Mouse (Mus musculus): ENCODE measurements around the gene Rpl36a. TPM values are rescaled to one million over a fixed set of nuclear protein-coding genes. Genes with fewer than 3 reads are reported as not detected.

Gene Rpl36a
- polyA plus RNA-seq, 1 experiment from 2014 or later: 228 TPM

DNA sequence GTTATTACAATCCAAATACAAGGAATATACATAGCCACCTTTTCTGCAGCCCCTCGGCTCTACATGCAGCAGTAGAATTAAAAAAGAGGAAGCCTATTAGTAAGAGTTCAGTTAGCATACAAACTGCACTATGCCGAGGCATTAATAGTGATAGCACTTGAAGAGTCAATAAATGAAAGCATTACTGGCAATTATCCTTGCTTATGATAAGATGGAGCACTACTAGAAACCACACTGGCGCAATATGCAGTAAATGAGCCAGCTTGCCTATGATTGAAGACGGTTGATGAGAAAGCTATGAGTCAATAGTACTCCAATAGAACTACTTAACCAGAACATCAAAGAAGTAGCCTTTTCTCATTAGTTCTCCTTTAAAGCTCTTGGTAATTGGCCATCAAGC is 7.6 kb upstream of the Rpl36a start:
- no peaks in the 10 kb centered on the region for H3K36me3 ChIP-seq
- no peaks in the 10 kb centered on the region for H3K9me3 ChIP-seq
- H3K4me3 ChIP-seq: no peak overlapping the region
- H3K4me2 ChIP-seq: no peak overlapping the region
- H3K27me3 ChIP-seq: no peaks in the 10 kb centered on the region; the same call in 1 of the 2 replicates
- no peaks in the 10 kb centered on the region for H3K4me1 ChIP-seq (replicated peaks)
- ATAC-seq (ENCODE audit: low read depth): no peak
- no peak overlapping the region for H3K27ac ChIP-seq (replicated peaks)
- H3K9ac ChIP-seq: no peak overlapping the region
- WGBS: 82% methylated on average over 4 of the region's 4 CpGs

DNA sequence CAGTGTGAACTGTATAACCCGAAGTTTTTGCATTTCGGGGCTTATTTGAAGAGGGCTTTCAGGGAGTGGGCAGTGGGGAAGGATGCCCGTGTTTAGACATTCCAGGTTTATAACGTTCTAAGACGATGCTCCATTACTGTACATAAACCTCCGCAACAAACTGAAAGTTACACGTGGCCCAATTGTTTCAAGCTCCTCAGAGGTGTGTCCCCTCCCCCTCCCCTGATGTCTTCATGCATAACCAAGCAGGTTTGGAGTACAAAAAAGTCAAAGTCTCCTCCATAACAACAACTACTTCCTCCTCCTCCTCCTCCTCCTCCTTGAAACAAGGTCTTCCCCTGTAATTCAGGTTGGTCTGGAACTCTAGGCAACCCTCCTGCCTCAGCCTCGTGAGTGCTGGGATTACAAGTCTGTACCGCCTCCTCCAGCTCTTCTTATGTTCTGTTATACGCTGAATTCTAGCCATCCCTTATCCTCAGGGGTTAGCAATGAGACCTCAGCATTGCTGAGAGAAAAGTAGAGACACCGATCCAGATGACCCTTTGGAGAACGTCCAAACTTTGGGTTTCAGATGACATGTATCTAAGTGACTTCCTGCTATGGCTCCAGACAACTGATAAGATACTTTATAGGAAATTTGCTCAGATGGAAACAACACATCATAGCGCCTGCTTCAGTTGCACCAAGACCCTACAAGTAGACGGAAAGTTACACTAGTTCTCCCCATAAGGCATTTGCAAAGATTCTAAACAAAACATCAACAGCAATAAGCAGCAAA is 4.7 kb upstream of the Rpl36a start:
- ATAC-seq (ENCODE audit: low read depth): no peak
- Histone ChIP-seq H3K27ac (replicated peaks) (no peak overlapping the region), H3K4me1 (replicated peaks) (peaks cover 7% of the 10 kb centered on the region; the same call in 1 of the 2 replicates), H3K4me2 (no peak overlapping the region), H3K9me3 (no peaks in the 10 kb centered on the region), H3K36me3 (no peaks in the 10 kb centered on the region), H3K27me3 (no peaks in the 10 kb centered on the region), H3K4me3 (no peak overlapping the region), H3K9ac (no peak overlapping the region)
- WGBS: 84% methylated on average over 14 of the region's 14 CpGs

DNA sequence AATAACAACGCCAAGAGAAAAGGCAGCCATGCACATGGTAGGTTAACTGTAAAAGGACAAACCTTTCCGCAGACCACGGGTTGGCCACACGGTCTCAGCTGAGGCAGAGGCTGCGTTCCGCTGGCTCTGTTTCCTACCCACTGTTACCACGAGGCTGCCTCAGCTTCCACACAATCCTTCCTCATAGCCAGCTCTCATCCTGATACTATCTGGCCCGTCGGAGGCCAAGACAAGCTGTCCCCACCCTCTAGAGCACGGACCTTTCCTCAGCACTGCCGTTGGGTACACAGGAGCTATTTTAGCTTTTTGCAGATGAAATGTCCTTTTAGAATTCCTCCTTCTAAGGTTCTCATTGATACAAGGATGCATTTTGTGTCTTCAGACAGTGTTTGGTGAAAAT is 3.2 kb upstream of the Rpl36a start:
- Histone ChIP-seq H3K4me3 (no peak overlapping the region), H3K4me2 (no peak overlapping the region), H3K4me1 (replicated peaks) (peaks cover 16% of the 10 kb centered on the region), H3K27ac (replicated peaks) (no peak overlapping the region), H3K9me3 (no peaks in the 10 kb centered on the region), H3K27me3 (no peaks in the 10 kb centered on the region), H3K36me3 (no peaks in the 10 kb centered on the region), H3K9ac (no peak overlapping the region)
- no peak for ATAC-seq (ENCODE audit: low read depth)
- WGBS: 88% methylated on average over 11 of the region's 11 CpGs

DNA sequence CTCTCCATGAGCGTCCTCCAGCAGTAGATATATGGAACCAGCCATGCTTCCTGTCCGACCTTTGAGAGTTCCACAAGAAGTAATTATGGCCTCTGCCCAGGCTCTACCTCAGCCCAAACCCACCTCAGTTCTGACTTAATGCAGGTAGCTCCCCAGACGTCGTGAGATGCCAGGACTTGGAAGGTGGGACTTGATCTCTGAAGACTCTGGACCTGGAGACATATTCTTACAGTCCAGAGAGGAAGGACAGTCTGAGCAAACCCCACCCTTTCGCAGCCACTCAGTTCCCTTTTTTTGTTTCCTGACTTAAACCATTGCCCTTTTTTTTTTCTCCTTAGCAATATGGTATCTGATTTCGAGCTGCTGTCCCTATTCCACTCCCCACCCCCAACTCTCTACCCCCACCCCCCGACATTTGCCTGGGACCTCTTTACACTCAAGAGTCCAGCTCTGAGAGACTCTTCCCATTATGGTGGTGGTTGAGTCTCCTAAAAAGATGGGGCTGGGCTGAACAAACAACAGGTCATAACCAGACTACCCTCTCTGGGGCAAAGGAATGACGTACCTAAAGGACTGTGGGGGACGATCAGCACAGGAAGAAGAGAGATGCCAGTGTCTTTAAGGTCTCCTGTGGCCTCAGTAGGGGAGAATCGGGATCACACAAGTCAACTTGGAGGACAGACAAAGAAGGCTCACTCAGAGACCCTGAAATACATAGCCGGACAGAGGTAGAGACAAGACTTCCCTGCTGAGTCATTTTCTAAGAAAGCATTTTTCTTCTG is 2.4 kb upstream of the Rpl36a start, which contains the start of gene Btk:
Gene Btk (minus strand): TSS at position 683 of the 782 bp plus-strand sequence.
- no peaks in the 10 kb centered on the region for H3K9me3 ChIP-seq
- no peak within 1 kb of the TSS for H3K9ac ChIP-seq
- H3K4me1 ChIP-seq (replicated peaks): peaks cover 16% of the 10 kb centered on the region
- no peak within 1 kb of the TSS for H3K27ac ChIP-seq (replicated peaks)
- no peak within 1 kb of the TSS for H3K4me2 ChIP-seq
- WGBS: 86% methylated on average over 11 of the region's 11 CpGs
- ATAC-seq (ENCODE audit: low read depth): no peak
- no peaks in the 10 kb centered on the region for H3K36me3 ChIP-seq
- no peaks in the 10 kb centered on the region for H3K27me3 ChIP-seq
- H3K4me3 ChIP-seq: no peak within 1 kb of the TSS

DNA sequence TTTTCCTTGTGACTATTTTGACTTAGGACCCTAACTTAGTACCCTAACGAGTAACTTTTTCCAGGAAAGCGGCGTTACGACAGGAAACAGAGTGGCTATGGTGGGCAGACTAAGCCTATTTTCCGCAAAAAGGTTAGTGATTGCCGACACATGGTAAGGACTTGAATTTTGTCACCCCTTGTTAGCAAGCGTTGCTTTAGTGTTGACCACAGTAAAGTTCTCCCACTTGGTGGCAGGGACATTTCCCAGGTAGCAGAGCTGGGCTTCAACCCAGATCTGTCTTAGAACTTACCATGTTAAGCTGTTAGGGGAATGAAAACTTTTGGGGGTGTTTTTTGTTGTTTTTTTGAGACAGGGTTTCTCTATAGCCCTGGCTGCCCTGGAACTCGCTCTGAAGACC is 993 bp downstream of the Rpl36a start:
- H3K36me3 ChIP-seq: peaks cover 11% of the 10 kb centered on the region; the same call in 1 of the 2 replicates
- no peak overlapping the region for H3K27ac ChIP-seq (replicated peaks)
- peaks cover 16% of the 10 kb centered on the region for H3K4me1 ChIP-seq (replicated peaks)
- 43% methylated on average over 8 of the region's 8 CpGs for WGBS
- H3K27me3 ChIP-seq: no peaks in the 10 kb centered on the region
- H3K4me3 ChIP-seq: peak overlapping the region; percentile 51
- no peaks in the 10 kb centered on the region for H3K9me3 ChIP-seq
- peak overlapping the region; percentile 63 for H3K4me2 ChIP-seq
- peak overlapping the region; percentile 80 for H3K9ac ChIP-seq
- ATAC-seq (ENCODE audit: low read depth): no peak

DNA sequence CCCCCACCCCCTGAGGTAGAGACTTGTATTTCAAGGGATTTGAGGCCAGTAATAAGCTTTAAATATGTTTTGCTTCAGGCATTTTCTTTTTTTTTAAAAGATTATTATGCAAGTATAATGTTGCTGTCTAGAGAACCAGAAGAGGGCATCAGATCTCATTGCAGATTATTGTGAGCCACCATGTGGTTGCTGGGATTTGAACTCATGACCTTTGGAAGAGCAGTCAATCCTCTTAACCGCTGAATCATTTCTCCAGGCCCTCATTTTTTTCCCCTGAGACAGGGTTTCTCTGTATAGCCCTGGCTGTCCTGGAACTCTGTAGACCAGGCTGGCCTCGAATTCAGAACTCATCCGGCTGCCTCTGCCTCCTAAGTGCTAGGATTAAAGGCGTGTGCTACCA is 2.8 kb downstream of the Rpl36a start:
- H3K27ac ChIP-seq (replicated peaks): no peak overlapping the region
- no peak overlapping the region for H3K4me3 ChIP-seq
- 84% methylated on average over 4 of the region's 4 CpGs for WGBS
- H3K9ac ChIP-seq: no peak overlapping the region
- H3K4me2 ChIP-seq: no peak overlapping the region
- ATAC-seq (ENCODE audit: low read depth): no peak
- H3K9me3 ChIP-seq: no peaks in the 10 kb centered on the region
- H3K27me3 ChIP-seq: no peaks in the 10 kb centered on the region
- H3K36me3 ChIP-seq: peaks cover 11% of the 10 kb centered on the region; the same call in 1 of the 2 replicates
- peaks cover 16% of the 10 kb centered on the region for H3K4me1 ChIP-seq (replicated peaks)

DNA sequence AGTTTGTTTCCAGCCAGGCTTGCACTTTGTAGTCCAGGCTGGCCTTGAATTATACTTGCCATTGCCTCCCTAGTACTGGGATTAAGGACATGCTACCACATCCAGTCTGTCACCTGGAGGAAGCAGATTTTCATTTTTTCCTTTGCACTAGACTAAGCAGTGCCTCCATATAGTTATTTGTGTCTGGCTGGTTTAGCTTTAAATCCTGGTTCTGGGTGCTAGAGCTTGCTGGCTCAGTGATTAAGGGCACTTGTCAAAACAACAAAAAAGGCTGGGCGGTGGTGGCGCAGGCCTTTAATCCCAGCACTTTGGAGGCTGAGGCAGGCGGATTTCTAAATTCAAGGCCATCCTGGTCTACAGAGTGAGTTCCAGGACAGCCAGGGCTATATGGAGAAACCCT is 3.5 kb downstream of the Rpl36a start:
- Histone ChIP-seq H3K9ac (no peak overlapping the region), H3K27me3 (no peaks in the 10 kb centered on the region), H3K27ac (replicated peaks) (no peak overlapping the region), H3K4me3 (no peak overlapping the region), H3K4me1 (replicated peaks) (peaks cover 16% of the 10 kb centered on the region), H3K36me3 (peaks cover 11% of the 10 kb centered on the region; the same call in 1 of the 2 replicates), H3K4me2 (no peak overlapping the region), H3K9me3 (no peaks in the 10 kb centered on the region)
- WGBS: 88% methylated on average over 3 of the region's 3 CpGs
- no peak for ATAC-seq (ENCODE audit: low read depth)

DNA sequence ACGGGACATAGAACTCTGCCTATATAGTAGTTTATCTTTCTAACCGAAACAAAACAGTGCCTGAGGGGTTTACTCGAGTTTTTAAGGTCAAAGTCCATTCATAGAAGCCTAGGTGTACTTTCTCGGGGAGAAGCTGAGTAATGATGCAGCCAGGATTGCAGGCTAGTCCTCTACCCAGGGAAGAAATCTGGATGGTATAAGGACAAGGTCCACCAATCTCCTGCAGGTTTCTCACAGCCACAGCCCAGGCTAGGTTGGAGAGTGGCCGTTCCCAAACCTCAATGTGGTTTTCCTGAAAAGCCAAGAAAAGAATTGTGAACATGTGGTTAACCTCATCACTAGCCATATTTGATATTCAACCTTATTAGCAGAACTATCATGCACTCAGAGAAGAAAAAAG is 4.4 kb downstream of the Rpl36a start:
- no peak overlapping the region for H3K27ac ChIP-seq (replicated peaks)
- no peak for ATAC-seq (ENCODE audit: low read depth)
- peaks cover 11% of the 10 kb centered on the region for H3K4me1 ChIP-seq (replicated peaks)
- no peak overlapping the region for H3K4me3 ChIP-seq
- no peak overlapping the region for H3K4me2 ChIP-seq
- H3K27me3 ChIP-seq: no peaks in the 10 kb centered on the region
- 65% methylated on average over 5 of the region's 5 CpGs for WGBS
- H3K9me3 ChIP-seq: no peaks in the 10 kb centered on the region
- no peak overlapping the region for H3K9ac ChIP-seq
- peaks cover 11% of the 10 kb centered on the region; the same call in 1 of the 2 replicates for H3K36me3 ChIP-seq

DNA sequence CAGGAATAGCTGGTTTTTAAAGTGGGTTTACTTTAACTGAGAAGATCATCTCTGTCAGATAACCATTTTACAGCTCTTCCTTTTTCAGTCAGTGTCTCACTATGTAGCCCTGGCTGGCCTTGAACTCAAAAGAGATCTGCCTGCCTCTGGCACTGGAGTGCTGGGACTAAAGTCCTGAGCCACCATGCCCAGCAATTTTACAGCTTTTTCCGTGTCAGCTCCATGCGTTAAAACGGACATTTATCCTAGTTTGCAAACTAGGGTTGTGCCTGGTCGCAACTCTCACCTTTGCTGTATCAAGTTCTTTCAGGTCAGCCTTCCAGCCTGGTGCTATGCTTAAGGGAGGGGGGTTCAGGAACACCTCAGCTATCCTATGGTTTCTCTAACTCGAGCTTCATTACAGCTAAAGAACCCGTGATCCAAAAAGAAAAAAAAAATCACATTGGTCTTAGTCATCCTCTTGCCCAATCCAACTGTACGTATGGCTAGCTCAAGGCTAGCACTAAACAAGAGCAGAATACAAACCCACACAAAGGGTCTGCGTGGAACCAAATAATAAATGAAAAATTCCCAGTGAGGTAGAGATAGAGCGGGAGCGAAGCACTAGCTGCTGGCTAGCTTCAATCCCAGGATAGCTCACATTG is 14.6 kb downstream of the Rpl36a start:
- H3K4me1 ChIP-seq (replicated peaks): peaks cover 23% of the 10 kb centered on the region
- ATAC-seq (ENCODE audit: low read depth): peak; percentile 8
- 33% methylated on average over 10 of the region's 10 CpGs for WGBS

DNA sequence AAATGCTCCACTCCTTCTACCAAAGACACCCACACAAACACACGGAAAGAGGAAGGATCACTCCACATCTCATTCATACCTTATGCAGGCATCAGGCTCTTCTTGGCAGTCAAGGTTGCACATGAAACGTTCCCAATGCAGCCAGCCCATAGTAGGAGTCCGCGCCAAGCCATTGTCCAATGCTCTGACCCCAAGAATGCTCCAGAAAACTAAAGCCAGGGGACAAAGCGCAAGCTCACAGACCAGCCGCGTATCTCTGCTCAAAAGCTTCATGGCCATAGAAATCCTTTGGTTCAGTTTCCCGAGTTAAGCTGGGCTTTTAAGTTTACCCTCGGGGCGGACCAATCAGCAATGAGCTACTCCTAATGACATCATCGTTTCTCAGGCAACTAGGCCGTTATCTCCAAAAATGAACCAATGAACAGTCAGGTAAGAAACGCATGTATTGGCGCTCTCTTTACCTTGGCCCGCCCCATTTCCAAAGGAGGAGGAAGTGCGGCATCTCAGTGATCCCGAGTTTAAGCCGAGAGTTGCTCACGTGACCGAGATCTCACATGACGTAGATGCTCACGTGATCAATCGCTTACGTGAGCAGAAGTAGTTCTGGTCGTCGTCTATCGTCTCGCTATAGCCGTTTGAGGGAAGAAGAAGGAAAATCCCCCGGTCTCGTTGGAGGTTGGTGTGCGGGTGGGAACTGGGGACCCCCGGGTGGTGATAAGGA is 15.4 kb downstream of the Rpl36a start, which contains the start of the genes Gla and Hnrnph2:
Gene Gla (minus strand): TSS at position 467 of the 721 bp plus-strand sequence.
Gene Hnrnph2 (plus strand): TSS at position 521 of the 721 bp plus-strand sequence.
- Histone ChIP-seq H3K27me3 (no peaks in the 10 kb centered on the region), H3K9me3 (no peaks in the 10 kb centered on the region), H3K4me2 (peak within 1 kb of the TSS; percentile 62), H3K4me3 (peak within 1 kb of the TSS; percentile 49), H3K9ac (peak within 1 kb of the TSS; percentile 70), H3K36me3 (no peaks in the 10 kb centered on the region), H3K27ac (replicated peaks) (peak within 1 kb of the TSS; percentile 95), H3K4me1 (replicated peaks) (peaks cover 23% of the 10 kb centered on the region)
- 19% methylated on average over 33 of the region's 33 CpGs for WGBS
- peak; percentile 98 for ATAC-seq (ENCODE audit: low read depth)

More for the DNA sequence above, 14.6 kb downstream of the Rpl36a start:
- H3K9ac ChIP-seq: peak overlapping the region; percentile 68
- no peaks in the 10 kb centered on the region for H3K27me3 ChIP-seq
- H3K9me3 ChIP-seq: no peaks in the 10 kb centered on the region
- peak overlapping the region; percentile 49 for H3K4me3 ChIP-seq
- H3K4me2 ChIP-seq: peak overlapping the region; percentile 62
- no peaks in the 10 kb centered on the region for H3K36me3 ChIP-seq
- peak overlapping the region; percentile 56; the same call in 1 of the 2 replicates for H3K27ac ChIP-seq (replicated peaks)

DNA sequence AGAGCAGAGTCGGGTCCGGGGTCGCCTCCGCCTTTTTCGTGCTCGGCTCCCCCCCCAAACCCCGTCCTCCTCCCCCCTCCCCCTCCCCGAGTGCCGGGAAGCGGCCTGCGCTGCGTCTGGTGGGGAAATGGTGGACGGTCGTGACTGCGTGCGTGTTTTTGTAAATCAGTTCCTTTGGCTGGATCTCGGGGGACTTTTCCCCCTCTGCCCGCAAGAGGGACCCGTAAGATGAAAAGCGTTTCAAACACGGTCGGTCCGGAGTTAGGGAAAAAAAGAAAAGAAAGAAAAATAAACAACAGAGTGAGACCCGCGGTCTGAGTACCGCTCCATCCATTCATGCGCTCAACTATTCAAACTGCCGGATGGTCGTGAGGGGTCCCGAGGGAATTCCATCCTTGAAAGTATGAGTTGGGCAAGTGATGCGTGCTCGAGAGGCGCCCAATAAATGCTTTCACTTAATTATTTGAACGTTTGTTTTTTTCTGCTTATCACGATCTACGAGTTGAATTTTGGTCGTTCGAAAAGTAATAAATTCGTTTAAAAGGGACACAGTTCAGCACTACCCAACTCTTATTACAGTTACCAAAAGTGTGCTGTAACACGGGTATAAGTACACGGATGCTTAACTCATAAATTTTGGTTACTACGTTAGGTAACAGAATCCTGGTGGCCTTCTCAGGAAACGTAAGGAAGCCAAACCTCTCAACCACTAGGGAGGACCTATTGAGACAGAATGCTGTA is 16.1 kb downstream of the Rpl36a start:
- ATAC-seq (ENCODE audit: low read depth): peak; percentile 89
- no peaks in the 10 kb centered on the region for H3K27me3 ChIP-seq
- no peaks in the 10 kb centered on the region for H3K36me3 ChIP-seq
- peaks cover 23% of the 10 kb centered on the region for H3K4me1 ChIP-seq (replicated peaks)
- peak overlapping the region; percentile 49 for H3K4me3 ChIP-seq
- peak overlapping the region; percentile 70 for H3K9ac ChIP-seq
- no peaks in the 10 kb centered on the region for H3K9me3 ChIP-seq
- H3K27ac ChIP-seq (replicated peaks): peak overlapping the region; percentile 95
- peak overlapping the region; percentile 56 for H3K4me2 ChIP-seq
- 21% methylated on average over 42 of the region's 43 CpGs for WGBS
